Mouse (Mus musculus): ENCODE measurements around the gene Slc36a4. TPM values are rescaled to one million over a fixed set of nuclear protein-coding genes. Genes with fewer than 3 reads are reported as not detected.

Slc36a4 gene
- polyA plus RNA-seq, 1 experiment: 2.4 TPM

DNA sequence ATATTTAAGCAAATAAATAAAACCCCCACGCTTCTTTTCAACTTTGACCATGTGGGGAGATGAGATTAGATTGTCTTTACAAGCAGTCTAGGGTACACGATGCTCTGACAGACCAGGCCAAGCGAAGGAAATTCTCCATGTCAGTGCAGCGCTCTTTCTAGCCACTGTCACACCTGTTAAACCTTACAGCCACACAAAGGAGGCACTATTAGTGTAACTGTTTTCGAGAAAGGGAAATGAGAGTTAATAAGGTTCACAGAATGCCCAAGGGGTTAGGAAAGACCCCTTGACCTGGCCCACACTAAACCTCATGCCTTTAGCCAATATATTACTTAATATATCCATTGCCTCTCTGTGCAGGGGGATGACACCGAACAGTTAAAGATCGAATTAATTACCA, 37.1 kb downstream of the Slc36a4 start:
- Histone ChIP-seq H3K9ac (ENCODE audit: low read depth, poor library complexity, severe bottlenecking) (no peak overlapping the region), H3K4me3 (ENCODE audit: low read depth, low read length) (no peak overlapping the region), H3K36me3 (ENCODE audit: control insufficient read depth, insufficient read depth, low read length, poor library complexity, severe bottlenecking) (no peaks in the 10 kb centered on the region), H3K4me1 (ENCODE audit: control insufficient read depth, insufficient read depth, low read length) (no peaks in the 10 kb centered on the region), H3K27ac (ENCODE audit: insufficient read depth, low read length) (no peak overlapping the region), H3K27me3 (ENCODE audit: control insufficient read depth, insufficient read depth, low read length, poor library complexity, severe bottlenecking) (no peaks in the 10 kb centered on the region), H3K9me3 (replicated peaks; ENCODE audit: control insufficient read depth, insufficient read depth, low read length, poor library complexity, severe bottlenecking) (no peaks in the 10 kb centered on the region)
- no peak for TF ChIP-seq POLR2A (IDR thresholded peaks at IDR 0.05; ENCODE audit: insufficient read depth, low read length)
- TF ChIP-seq CTCF (IDR thresholded peaks at IDR 0.05; ENCODE audit: low read depth, low read length): no peak
- no peak for TF ChIP-seq EP300 (IDR thresholded peaks at IDR 0.05; ENCODE audit: insufficient read depth, low read depth, low read length)

DNA sequence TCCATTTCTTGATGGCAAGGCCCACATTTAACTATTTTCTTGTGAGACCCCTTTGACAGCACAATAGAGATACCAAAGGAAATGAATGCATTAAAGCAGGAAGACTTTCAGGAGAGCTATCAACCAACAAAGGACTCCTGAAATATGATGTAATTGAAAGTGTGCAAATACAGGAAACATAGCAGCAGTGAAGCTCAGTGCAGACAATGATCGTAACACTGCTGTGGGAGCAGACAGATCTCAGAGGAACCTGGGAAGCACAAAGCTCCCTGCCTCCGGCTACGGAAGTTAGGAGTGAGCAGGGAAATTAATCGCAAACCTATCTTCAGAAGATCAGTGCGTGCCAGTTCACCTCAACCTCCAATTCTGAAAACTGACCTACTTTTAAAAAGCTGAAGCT, 38.8 kb downstream of the Slc36a4 start:
- Histone ChIP-seq H3K4me1 (ENCODE audit: control insufficient read depth, insufficient read depth, low read length) (no peaks in the 10 kb centered on the region), H3K27ac (ENCODE audit: insufficient read depth, low read length) (no peak overlapping the region), H3K4me3 (ENCODE audit: low read depth, low read length) (no peak overlapping the region), H3K9ac (ENCODE audit: low read depth, poor library complexity, severe bottlenecking) (no peak overlapping the region), H3K36me3 (ENCODE audit: control insufficient read depth, insufficient read depth, low read length, poor library complexity, severe bottlenecking) (no peaks in the 10 kb centered on the region), H3K9me3 (replicated peaks; ENCODE audit: control insufficient read depth, insufficient read depth, low read length, poor library complexity, severe bottlenecking) (no peaks in the 10 kb centered on the region), H3K27me3 (ENCODE audit: control insufficient read depth, insufficient read depth, low read length, poor library complexity, severe bottlenecking) (no peaks in the 10 kb centered on the region)
- TF ChIP-seq POLR2A (IDR thresholded peaks at IDR 0.05; ENCODE audit: insufficient read depth, low read length) (no peak), EP300 (IDR thresholded peaks at IDR 0.05; ENCODE audit: insufficient read depth, low read depth, low read length) (no peak), CTCF (IDR thresholded peaks at IDR 0.05; ENCODE audit: low read depth, low read length) (no peak)

DNA sequence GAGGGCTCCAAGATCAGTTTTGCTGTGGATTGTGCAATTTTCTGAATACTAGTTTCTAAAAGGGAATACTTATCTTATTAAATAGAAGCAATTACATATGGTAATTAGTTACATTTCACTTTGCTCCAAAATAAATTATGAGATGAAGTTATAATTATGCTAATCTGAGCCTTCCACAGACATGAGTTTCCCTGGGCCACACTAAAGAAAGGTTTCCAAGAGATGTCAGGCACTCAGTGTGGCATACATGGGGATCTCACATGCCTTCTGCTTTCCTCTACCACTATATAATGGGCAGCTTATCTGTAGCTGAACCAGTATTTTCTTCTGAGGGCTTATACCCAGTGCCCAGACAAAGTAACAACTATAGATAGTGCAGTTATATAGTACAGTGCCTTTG, 49.8 kb downstream of the Slc36a4 start:
- no peak overlapping the region for H3K27ac ChIP-seq (ENCODE audit: insufficient read depth, low read length)
- no peaks in the 10 kb centered on the region for H3K36me3 ChIP-seq (ENCODE audit: control insufficient read depth, insufficient read depth, low read length, poor library complexity, severe bottlenecking)
- H3K4me1 ChIP-seq (ENCODE audit: control insufficient read depth, insufficient read depth, low read length): no peaks in the 10 kb centered on the region
- H3K9ac ChIP-seq (ENCODE audit: low read depth, poor library complexity, severe bottlenecking): no peak overlapping the region
- no peaks in the 10 kb centered on the region for H3K9me3 ChIP-seq (replicated peaks; ENCODE audit: control insufficient read depth, insufficient read depth, low read length, poor library complexity, severe bottlenecking)
- no peak overlapping the region for H3K4me3 ChIP-seq (ENCODE audit: low read depth, low read length)
- TF ChIP-seq POLR2A (IDR thresholded peaks at IDR 0.05; ENCODE audit: insufficient read depth, low read length): no peak
- TF ChIP-seq CTCF (IDR thresholded peaks at IDR 0.05; ENCODE audit: low read depth, low read length): no peak
- TF ChIP-seq EP300 (IDR thresholded peaks at IDR 0.05; ENCODE audit: insufficient read depth, low read depth, low read length): no peak
- H3K27me3 ChIP-seq (ENCODE audit: control insufficient read depth, insufficient read depth, low read length, poor library complexity, severe bottlenecking): no peaks in the 10 kb centered on the region

DNA sequence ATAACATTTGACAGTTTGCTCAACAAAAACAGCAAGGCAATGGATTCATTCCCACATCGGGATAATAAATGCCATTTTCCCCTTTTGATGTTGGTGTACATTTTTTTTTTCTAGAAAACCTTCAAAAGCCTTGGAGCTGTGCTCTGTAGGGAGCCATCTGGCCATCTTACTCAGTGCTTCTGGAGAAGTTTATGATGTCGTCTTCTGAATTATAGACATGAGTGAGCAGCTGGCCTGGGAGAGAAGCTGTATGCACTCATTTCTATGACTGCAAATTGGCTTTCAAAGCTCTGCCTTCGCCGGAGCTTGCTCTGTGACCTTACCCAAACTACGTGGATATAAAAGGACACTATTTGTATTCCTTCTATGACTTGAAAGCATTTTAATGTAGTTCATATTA, 56.8 kb downstream of the Slc36a4 start:
- Histone ChIP-seq H3K27me3 (ENCODE audit: control insufficient read depth, insufficient read depth, low read length, poor library complexity, severe bottlenecking) (no peaks in the 10 kb centered on the region), H3K4me1 (ENCODE audit: control insufficient read depth, insufficient read depth, low read length) (no peaks in the 10 kb centered on the region), H3K36me3 (ENCODE audit: control insufficient read depth, insufficient read depth, low read length, poor library complexity, severe bottlenecking) (no peaks in the 10 kb centered on the region), H3K9ac (ENCODE audit: low read depth, poor library complexity, severe bottlenecking) (no peak overlapping the region), H3K9me3 (replicated peaks; ENCODE audit: control insufficient read depth, insufficient read depth, low read length, poor library complexity, severe bottlenecking) (no peaks in the 10 kb centered on the region), H3K27ac (ENCODE audit: insufficient read depth, low read length) (no peak overlapping the region), H3K4me3 (ENCODE audit: low read depth, low read length) (no peak overlapping the region)
- no peak for TF ChIP-seq CTCF (IDR thresholded peaks at IDR 0.05; ENCODE audit: low read depth, low read length)
- no peak for TF ChIP-seq EP300 (IDR thresholded peaks at IDR 0.05; ENCODE audit: insufficient read depth, low read depth, low read length)
- TF ChIP-seq POLR2A (IDR thresholded peaks at IDR 0.05; ENCODE audit: insufficient read depth, low read length): no peak

DNA sequence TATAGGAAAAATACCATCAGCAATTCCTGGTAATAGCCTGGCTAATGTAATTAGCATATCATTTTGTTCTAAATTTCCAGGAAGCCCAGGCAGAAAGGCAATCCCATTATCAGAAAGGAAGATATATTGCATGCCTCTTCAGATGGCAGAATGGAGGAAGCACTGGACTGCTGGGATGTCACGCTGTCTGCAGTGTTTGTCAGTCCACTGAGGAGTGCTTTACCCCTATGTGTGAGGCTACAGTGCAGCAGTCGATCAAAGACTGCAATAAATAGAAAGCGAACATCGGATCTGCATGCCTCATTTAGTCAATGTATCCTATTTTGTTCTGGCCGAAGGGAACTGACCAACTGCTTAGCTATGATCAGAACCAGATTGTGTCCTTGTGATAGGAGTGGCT, 57.3 kb downstream of the Slc36a4 start:
- TF ChIP-seq CTCF (IDR thresholded peaks at IDR 0.05; ENCODE audit: low read depth, low read length) (no peak), EP300 (IDR thresholded peaks at IDR 0.05; ENCODE audit: insufficient read depth, low read depth, low read length) (no peak), POLR2A (IDR thresholded peaks at IDR 0.05; ENCODE audit: insufficient read depth, low read length) (no peak)
- no peaks in the 10 kb centered on the region for H3K36me3 ChIP-seq (ENCODE audit: control insufficient read depth, insufficient read depth, low read length, poor library complexity, severe bottlenecking)
- H3K9me3 ChIP-seq (replicated peaks; ENCODE audit: control insufficient read depth, insufficient read depth, low read length, poor library complexity, severe bottlenecking): no peaks in the 10 kb centered on the region
- H3K4me3 ChIP-seq (ENCODE audit: low read depth, low read length): no peak overlapping the region
- no peaks in the 10 kb centered on the region for H3K27me3 ChIP-seq (ENCODE audit: control insufficient read depth, insufficient read depth, low read length, poor library complexity, severe bottlenecking)
- no peaks in the 10 kb centered on the region for H3K4me1 ChIP-seq (ENCODE audit: control insufficient read depth, insufficient read depth, low read length)
- no peak overlapping the region for H3K27ac ChIP-seq (ENCODE audit: insufficient read depth, low read length)
- H3K9ac ChIP-seq (ENCODE audit: low read depth, poor library complexity, severe bottlenecking): no peak overlapping the region

DNA sequence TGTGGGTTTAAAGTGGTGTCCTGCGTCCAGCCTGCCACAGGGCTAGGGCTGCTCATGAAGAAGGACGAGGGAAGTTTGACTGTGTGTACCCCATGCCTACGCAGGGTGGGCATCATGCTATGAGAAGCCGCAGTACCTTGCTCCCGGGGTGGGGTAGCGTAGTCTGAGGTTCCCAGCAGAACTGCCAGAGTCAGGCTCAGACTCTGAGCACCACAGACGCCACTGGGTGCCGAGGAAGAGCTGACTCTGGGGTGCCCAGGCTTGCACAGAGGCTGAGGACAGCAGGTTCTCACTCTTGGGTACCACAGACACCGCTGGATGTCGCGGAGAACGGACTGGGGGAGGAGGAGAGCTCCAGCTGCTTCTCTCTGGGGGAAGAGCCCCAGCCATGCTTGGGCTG, 63.2 kb downstream of the Slc36a4 start:
- no peak overlapping the region for H3K27ac ChIP-seq (ENCODE audit: insufficient read depth, low read length)
- no peaks in the 10 kb centered on the region for H3K9me3 ChIP-seq (replicated peaks; ENCODE audit: control insufficient read depth, insufficient read depth, low read length, poor library complexity, severe bottlenecking)
- TF ChIP-seq EP300 (IDR thresholded peaks at IDR 0.05; ENCODE audit: insufficient read depth, low read depth, low read length) (no peak), POLR2A (IDR thresholded peaks at IDR 0.05; ENCODE audit: insufficient read depth, low read length) (no peak), CTCF (IDR thresholded peaks at IDR 0.05; ENCODE audit: low read depth, low read length) (no peak)
- no peaks in the 10 kb centered on the region for H3K4me1 ChIP-seq (ENCODE audit: control insufficient read depth, insufficient read depth, low read length)
- H3K9ac ChIP-seq (ENCODE audit: low read depth, poor library complexity, severe bottlenecking): no peak overlapping the region
- no peaks in the 10 kb centered on the region for H3K27me3 ChIP-seq (ENCODE audit: control insufficient read depth, insufficient read depth, low read length, poor library complexity, severe bottlenecking)
- no peak overlapping the region for H3K4me3 ChIP-seq (ENCODE audit: low read depth, low read length)
- H3K36me3 ChIP-seq (ENCODE audit: control insufficient read depth, insufficient read depth, low read length, poor library complexity, severe bottlenecking): no peaks in the 10 kb centered on the region
